Mouse (Mus musculus) liver, postnatal 0 days (tissue): ENCODE data around the gene Teddm1b.
"Not testable (repeated sequence)": the region's sequence is repeated elsewhere in the genome, so short reads cannot be mapped to it uniquely, and the experiment has no call there.

Experiments
- CTCF ChIP-seq: sonication (generic); IDR thresholded peaks from 2 replicates; pipeline ENCODE4 v1.5.1; 2016; ENCODE audit warnings: antibody characterized with exemption, low read depth
- EP300 ChIP-seq: IDR thresholded peaks from 2 replicates; pipeline ENCODE4 v1.6.1; 2016; ENCODE audit warnings: antibody characterized with exemption, low read depth, mild to moderate bottlenecking

DNA sequence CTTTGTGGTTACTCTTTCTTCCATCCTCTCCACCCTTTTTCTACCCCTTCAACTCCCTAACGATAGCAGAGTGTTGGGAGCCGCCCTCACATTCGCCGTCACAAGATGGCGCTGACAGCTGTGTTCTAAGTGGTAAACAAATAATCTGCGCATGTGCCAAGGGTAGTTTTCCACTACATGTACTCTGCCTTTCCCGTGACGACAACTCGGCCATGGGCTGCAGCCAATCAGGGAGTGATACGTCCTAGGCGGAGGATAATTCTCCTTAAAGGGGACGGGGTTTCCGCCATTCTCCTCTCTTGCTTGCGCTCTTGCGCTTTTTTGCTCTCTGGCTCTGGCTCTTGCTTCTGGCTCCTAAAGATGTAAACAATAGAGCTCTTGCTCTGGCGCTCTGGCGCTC, 6.2 kb downstream of the Teddm1b start:
- TF ChIP-seq CTCF, EP300: not testable (repeated sequence)
